Mouse (Mus musculus) megakaryocyte, embryonic 14.5 days (primary cell): Measurements from ENCODE around the gene Actn4. TPM values are rescaled to one million over a fixed set of nuclear protein-coding genes. Genes with fewer than 3 reads are reported as not detected.
A peak's percentile ranks its signal among the peaks of the same experiment; 100 is the strongest.

Source experiments
- H3K27me3 ChIP-seq: replicated peaks from 2 replicates; pipeline ENCODE3; 2012; ENCODE audit warnings: inconsistent platforms
- H3K36me3 ChIP-seq: replicated peaks from 2 replicates; pipeline ENCODE3; 2012; ENCODE audit warnings: low read length, inconsistent platforms, mixed read lengths
- H3K4me1 ChIP-seq: 2 replicates; pipeline ENCODE4 v1.6.1; 2012; ENCODE audit warnings: inconsistent platforms
- H3K4me3 ChIP-seq: replicated peaks from 2 replicates; pipeline ENCODE3; 2012; ENCODE audit warnings: moderate library complexity, mild to moderate bottlenecking, inconsistent platforms
- H3K9me3 ChIP-seq: 2 replicates; pipeline ENCODE4 v1.6.1; 2012; ENCODE audit warnings: inconsistent platforms
- FLI1 ChIP-seq: IDR thresholded peaks from 2 replicates; pipeline ENCODE4 v1.6.1; 2012; ENCODE audit warnings: low read length, inconsistent platforms, mixed read lengths
- GATA1 ChIP-seq: IDR thresholded peaks from 3 replicates; pipeline ENCODE4 v1.6.1; 2012; ENCODE audit warnings: mixed read lengths, low read length, inconsistent platforms, borderline replicate concordance
- polyA plus RNA-seq: library from polyadenylated mRNA; stranded (reverse); fragments of >175 nt; gene quantifications from 2 replicates; pipeline ENCODE4 v1.2.3, GENCODE M21; 2012; ENCODE audit warnings: low replicate concordance; ENCODE audit not compliant: insufficient read depth

Actn4 gene
- polyA plus RNA-seq, 1 experiment, result 590 TPM

GRCm38 (mm10) chr7:28926172-28926571, 36.0 kb downstream of the Actn4 start:
- Histone ChIP-seq H3K27me3 (no peaks in the 10 kb centered on the region), H3K9me3 (no peaks in the 10 kb centered on the region), H3K4me1 (peaks cover 98% of the 10 kb centered on the region), H3K4me3 (no peak overlapping the region), H3K36me3 (peaks cover 94% of the 10 kb centered on the region)
- TF ChIP-seq GATA1 (no peak), FLI1 (no peak)

GRCm38 (mm10) chr7:28925317-28925716, 36.8 kb downstream of the Actn4 start:
- H3K27me3 ChIP-seq, result no peaks in the 10 kb centered on the region
- TF ChIP-seq FLI1 (no peak), GATA1 (no peak)
- H3K4me1 ChIP-seq, result peaks cover 98% of the 10 kb centered on the region
- peaks cover 94% of the 10 kb centered on the region for H3K36me3 ChIP-seq
- H3K9me3 ChIP-seq, result no peaks in the 10 kb centered on the region
- H3K4me3 ChIP-seq, result peak overlapping the region; percentile 76

DNA sequence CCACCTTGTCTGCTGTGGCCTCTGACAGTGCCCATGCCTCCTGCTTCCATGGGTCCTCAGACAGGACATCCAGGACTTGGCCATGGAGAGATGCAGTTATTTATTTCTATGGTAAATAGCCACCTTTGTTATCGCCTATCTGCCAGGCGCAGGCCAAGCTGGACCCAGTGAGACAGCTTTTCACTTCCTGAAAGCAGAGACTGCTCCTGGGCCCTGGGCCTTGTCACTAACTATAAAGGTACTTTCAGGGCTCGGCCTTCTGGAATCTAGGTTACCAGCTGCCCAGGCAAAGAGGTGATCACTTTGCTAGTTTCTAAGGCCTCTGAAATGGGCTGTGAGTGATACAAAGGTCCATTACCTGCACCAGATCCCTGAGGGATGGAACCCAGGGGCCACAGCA, 37.3 kb downstream of the Actn4 start:
- H3K4me3 ChIP-seq, result peak overlapping the region; percentile 76
- H3K4me1 ChIP-seq, result peaks cover 98% of the 10 kb centered on the region
- H3K27me3 ChIP-seq, result no peaks in the 10 kb centered on the region
- no peak for TF ChIP-seq GATA1
- TF ChIP-seq FLI1, result no peak
- H3K36me3 ChIP-seq, result peaks cover 94% of the 10 kb centered on the region
- no peaks in the 10 kb centered on the region for H3K9me3 ChIP-seq

DNA sequence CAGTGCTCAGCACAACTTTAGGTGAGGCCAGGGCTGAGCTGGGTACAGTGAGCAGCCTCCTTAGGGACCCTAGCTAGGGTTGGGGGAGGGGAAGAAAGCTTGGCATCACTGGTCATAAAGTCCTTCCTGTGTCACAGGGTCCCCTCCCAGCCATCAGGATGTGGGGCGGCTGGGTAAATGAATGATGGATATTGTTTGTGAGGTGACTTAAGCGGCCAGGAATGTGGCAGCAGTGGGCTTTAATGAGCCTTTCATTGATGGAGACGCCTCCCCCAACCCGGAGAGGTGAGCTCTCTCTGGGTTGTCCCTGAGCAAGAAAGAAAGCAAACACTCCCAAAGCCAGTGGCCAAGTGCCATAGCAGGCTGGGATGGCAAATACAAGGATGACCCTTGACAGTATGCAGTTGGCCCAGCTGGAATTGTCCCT, 38.3 kb downstream of the Actn4 start:
- no peaks in the 10 kb centered on the region for H3K9me3 ChIP-seq
- TF ChIP-seq GATA1 (no peak), FLI1 (no peak)
- peak overlapping the region; percentile 64 for H3K4me3 ChIP-seq
- H3K27me3 ChIP-seq, result no peaks in the 10 kb centered on the region
- H3K36me3 ChIP-seq, result peaks cover 94% of the 10 kb centered on the region
- H3K4me1 ChIP-seq, result peaks cover 98% of the 10 kb centered on the region

GRCm38 (mm10) chr7:28922606-28923005, 39.5 kb downstream of the Actn4 start:
- no peak overlapping the region for H3K4me3 ChIP-seq
- no peaks in the 10 kb centered on the region for H3K27me3 ChIP-seq
- peaks cover 95% of the 10 kb centered on the region for H3K36me3 ChIP-seq
- H3K4me1 ChIP-seq, result peaks cover 98% of the 10 kb centered on the region
- TF ChIP-seq GATA1 (no peak), FLI1 (no peak)
- H3K9me3 ChIP-seq, result no peaks in the 10 kb centered on the region

- H3K9me3 ChIP-seq, result no peaks in the 10 kb centered on the region
- peaks cover 100% of the 10 kb centered on the region for H3K4me1 ChIP-seq
- H3K27me3 ChIP-seq, result no peaks in the 10 kb centered on the region
- TF ChIP-seq FLI1 (no peak), GATA1 (no peak)
- H3K4me3 ChIP-seq, result peak overlapping the region; percentile 40
- H3K36me3 ChIP-seq, result peaks cover 98% of the 10 kb centered on the region
Measured at GRCm38 (mm10) chr7:28921722-28922465, 40.2 kb downstream of the Actn4 start.

- Histone ChIP-seq H3K4me1 (peaks cover 100% of the 10 kb centered on the region), H3K9me3 (no peaks in the 10 kb centered on the region), H3K36me3 (peaks cover 98% of the 10 kb centered on the region), H3K27me3 (no peaks in the 10 kb centered on the region), H3K4me3 (peak overlapping the region; percentile 29)
- TF ChIP-seq GATA1, result no peak
- no peak for TF ChIP-seq FLI1
Measured at GRCm38 (mm10) chr7:28921178-28921577, 41.0 kb downstream of the Actn4 start.

- Histone ChIP-seq H3K27me3 (no peaks in the 10 kb centered on the region), H3K9me3 (no peaks in the 10 kb centered on the region), H3K4me3 (no peak overlapping the region), H3K36me3 (peaks cover 100% of the 10 kb centered on the region), H3K4me1 (peaks cover 100% of the 10 kb centered on the region)
- no peak for TF ChIP-seq GATA1
- TF ChIP-seq FLI1, result no peak
Measured at GRCm38 (mm10) chr7:28919815-28920214, 42.3 kb downstream of the Actn4 start.

- peaks cover 99% of the 10 kb centered on the region for H3K4me1 ChIP-seq
- peaks cover 100% of the 10 kb centered on the region for H3K36me3 ChIP-seq
- H3K4me3 ChIP-seq, result no peak overlapping the region
- H3K27me3 ChIP-seq, result no peaks in the 10 kb centered on the region
- TF ChIP-seq GATA1, result no peak
- no peak for TF ChIP-seq FLI1
- H3K9me3 ChIP-seq, result no peaks in the 10 kb centered on the region
Measured at GRCm38 (mm10) chr7:28918540-28918939, 43.6 kb downstream of the Actn4 start.

GRCm38 (mm10) chr7:28917503-28918426, 44.4 kb downstream of the Actn4 start:
- Histone ChIP-seq H3K27me3 (no peaks in the 10 kb centered on the region), H3K4me1 (peaks cover 92% of the 10 kb centered on the region), H3K4me3 (no peak overlapping the region), H3K36me3 (peaks cover 100% of the 10 kb centered on the region), H3K9me3 (no peaks in the 10 kb centered on the region)
- TF ChIP-seq GATA1 (no peak), FLI1 (no peak)
